Mouse (Mus musculus): Measurements from ENCODE around the gene Vwa8.

DNA sequence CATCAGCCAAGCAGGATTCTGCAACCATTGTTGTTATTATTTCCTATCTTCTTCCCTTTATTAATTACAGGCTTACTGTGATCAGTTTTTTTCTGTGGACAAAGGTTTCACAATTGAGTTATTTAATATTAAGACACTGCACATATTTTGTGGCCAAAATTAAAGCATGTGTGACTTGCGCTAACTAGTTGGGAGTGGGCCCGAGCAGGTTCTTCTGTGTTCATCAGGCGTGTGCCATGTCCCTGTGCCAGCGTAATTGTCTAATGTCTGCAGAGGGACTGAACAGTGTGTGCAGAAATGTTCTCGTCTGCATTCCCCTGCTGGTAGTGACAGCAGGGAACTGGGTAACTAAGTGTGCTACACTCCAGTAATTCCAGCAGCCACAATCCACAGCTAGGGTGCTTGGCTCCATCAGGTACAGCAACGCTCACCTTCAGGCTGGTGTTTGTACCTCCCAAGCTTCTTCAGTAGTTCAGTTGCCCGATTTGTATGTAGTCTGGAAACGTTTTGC is 182.4 kb downstream of the Vwa8 start:
- TF ChIP-seq CTCF (IDR thresholded peaks at IDR 0.05; ENCODE audit: borderline replicate concordance, extremely low read depth, insufficient read depth, insufficient read length) = no peak
- no peak for TF ChIP-seq POLR2A (IDR thresholded peaks at IDR 0.05; ENCODE audit: borderline replicate concordance, extremely low read depth, insufficient read depth, insufficient read length, poor library complexity, severe bottlenecking)

Data from brain, embryonic 14.5 days (tissue).